Mouse (Mus musculus) hindbrain, embryonic 16.5 days (tissue): ENCODE measurements around the gene Ap3m1. TPM values are rescaled to one million over a fixed set of nuclear protein-coding genes. Genes with fewer than 3 reads are reported as not detected.

Experiments
- polyA plus RNA-seq: library from polyadenylated mRNA; unstranded; fragments of >200 nt; fragmentation: Nextera tagmentation; extraction: Ambion mirVana; gene quantifications from 2 replicates; pipeline ENCODE4 v1.2.1, GENCODE M21; 2015

Gene Ap3m1
- polyA plus RNA-seq, 1 experiment from 2014 or later = 76.1 TPM

Other genes with a start within 250 kb of the Ap3m1 start
- 0.17 and 0.56 TPM in 2 replicates for gene Plau, start 215.8 kb downstream of the Ap3m1 start, polyA plus RNA-seq
- gene Vcl, start 123.1 kb downstream of the Ap3m1 start, polyA plus RNA-seq = 14.8 and 20.6 TPM in 2 replicates
- 41.4 and 45.9 TPM in 2 replicates for gene Adk, start 66 bp upstream of the Ap3m1 start, polyA plus RNA-seq